Mouse (Mus musculus) embryo, embryonic 10 days (tissue): ENCODE measurements around the gene Gm13283.
"Not testable (repeated sequence)": the region's sequence is repeated elsewhere in the genome, so short reads cannot be mapped to it uniquely, and the experiment has no call there.

Source experiments
- DNase-seq: peaks from one replicate; pipeline ENCODE4 v3.0.0-alpha.2; 2015; ENCODE audit warnings: low spot score

Gm13283 gene

DNA sequence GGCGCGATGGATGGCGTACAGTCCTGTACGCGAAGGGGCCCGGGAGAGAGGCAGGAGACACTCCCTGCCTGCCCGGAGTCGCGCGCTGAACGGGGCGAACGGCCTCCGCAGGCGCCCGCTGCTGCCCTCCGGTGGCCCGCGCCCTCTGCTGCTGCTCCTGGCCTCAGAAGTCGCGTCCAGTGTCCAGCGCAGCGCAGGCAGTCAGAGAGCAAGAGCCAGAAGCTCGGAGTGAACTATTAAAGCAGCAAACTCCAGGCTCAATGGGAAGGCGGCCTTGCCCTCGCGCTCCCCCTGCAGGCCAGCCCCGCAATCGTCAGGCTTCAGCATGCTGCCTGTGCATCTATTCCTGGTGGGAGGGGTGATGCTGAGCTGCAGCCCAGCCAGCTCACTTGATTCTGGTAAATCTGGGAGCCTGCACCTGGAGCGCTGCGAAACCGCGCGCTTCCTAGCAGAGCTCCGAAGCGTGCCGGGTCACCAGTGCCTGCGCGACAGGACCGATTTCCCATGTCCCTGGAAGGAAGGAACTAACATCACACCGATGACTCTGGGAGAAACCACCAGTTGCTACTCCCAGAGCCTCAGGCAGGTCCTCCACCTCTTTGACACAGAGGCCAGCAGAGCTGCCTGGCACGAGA, 3.6 kb downstream of the Gm13283 start:
- DNase-seq: peak; percentile 81

DNA sequence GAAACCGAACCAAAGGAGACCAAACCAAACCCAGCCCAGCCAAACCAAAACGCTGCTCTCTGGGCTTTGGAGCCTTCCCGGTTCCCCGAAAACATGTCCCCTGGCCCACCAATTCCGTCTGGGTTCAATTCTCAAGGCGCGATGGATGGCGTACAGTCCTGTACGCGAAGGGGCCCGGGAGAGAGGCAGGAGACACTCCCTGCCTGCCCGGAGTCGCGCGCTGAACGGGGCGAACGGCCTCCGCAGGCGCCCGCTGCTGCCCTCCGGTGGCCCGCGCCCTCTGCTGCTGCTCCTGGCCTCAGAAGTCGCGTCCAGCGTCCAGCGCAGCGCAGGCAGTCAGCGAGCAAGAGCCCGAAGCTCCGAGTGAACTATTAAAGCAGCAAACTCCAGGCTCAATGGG, 13.6 kb downstream of the Gm13283 start, which contains the start of gene Gm13290:
TSS of gene Gm13290 (plus strand) at position 301 of the 400 bp plus-strand sequence.
- not testable (repeated sequence) for DNase-seq

DNA sequence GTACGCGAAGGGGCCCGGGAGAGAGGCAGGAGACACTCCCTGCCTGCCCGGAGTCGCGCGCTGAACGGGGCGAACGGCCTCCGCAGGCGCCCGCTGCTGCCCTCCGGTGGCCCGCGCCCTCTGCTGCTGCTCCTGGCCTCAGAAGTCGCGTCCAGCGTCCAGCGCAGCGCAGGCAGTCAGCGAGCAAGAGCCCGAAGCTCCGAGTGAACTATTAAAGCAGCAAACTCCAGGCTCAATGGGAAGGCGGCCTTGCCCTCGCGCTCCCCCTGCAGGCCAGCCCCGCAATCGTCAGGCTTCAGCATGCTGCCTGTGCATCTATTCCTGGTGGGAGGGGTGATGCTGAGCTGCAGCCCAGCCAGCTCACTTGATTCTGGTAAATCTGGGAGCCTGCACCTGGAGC, 16.7 kb downstream of the Gm13283 start, which contains the start of gene Gm13289:
TSS of gene Gm13289 (plus strand) at position 301 of the 400 bp plus-strand sequence.
- DNase-seq: not testable (repeated sequence)

DNA sequence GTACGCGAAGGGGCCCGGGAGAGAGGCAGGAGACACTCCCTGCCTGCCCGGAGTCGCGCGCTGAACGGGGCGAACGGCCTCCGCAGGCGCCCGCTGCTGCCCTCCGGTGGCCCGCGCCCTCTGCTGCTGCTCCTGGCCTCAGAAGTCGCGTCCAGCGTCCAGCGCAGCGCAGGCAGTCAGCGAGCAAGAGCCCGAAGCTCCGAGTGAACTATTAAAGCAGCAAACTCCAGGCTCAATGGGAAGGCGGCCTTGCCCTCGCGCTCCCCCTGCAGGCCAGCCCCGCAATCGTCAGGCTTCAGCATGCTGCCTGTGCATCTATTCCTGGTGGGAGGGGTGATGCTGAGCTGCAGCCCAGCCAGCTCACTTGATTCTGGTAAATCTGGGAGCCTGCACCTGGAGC, 19.6 kb downstream of the Gm13283 start, which contains the start of gene Gm13272:
TSS of gene Gm13272 (plus strand) at position 301 of the 400 bp plus-strand sequence.
- DNase-seq: not testable (repeated sequence)

DNA sequence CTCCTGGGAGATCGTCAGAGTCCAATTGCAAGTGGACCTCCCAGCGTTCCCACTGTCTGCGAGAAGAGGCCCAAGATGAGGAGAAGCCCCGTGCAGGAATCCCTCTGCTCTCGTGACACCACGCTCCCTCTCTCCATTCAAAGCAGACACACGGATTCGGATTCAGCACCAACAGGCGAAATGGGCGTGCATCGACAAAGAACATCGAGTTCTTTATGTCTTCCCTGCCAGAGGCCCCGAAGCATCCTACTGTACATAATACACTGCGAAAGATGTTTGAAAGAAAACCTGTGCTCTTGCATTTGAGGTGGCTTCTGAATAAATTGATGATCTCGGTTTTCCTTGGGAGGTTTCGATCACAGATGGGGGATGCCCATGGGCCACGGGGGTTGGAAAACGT, 20.4 kb downstream of the Gm13283 start:
- not testable (repeated sequence) for DNase-seq

DNA sequence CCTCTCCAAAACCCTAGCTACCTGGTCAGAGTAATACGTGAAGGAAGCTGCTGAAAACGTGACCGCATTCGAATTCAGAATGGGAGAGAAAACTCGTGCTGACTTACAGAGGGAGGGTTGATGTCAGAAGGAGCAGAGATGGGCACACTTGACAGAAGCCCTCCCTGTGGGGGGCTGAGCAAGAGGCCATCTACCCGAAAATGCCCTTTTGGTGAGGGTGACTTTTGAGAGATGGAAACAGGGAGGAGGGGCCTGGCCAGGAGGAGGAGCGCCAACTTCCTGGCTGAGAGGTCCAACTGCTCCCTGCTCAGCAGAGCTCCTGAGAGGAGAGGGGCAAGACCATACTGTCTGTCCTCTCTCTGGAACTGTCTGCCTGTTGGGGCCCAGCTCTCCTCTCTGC, 21.9 kb downstream of the Gm13283 start, which contains the start of gene Ifnz:
TSS of gene Ifnz (plus strand) at position 301 of the 400 bp plus-strand sequence.
- DNase-seq: not testable (repeated sequence)

DNA sequence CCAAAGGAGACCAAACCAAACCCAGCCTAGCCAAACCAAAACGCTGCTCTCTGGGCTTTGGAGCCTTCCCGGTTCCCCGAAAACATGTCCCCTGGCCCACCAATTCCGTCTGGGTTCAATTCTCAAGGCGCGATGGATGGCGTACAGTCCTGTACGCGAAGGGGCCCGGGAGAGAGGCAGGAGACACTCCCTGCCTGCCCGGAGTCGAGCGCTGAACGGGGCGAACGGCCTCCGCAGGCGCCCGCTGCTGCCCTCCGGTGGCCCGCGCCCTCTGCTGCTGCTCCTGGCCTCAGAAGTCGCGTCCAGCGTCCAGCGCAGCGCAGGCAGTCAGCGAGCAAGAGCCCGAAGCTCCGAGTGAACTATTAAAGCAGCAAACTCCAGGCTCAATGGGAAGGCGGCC, 22.4 kb downstream of the Gm13283 start:
- DNase-seq: not testable (repeated sequence)

DNA sequence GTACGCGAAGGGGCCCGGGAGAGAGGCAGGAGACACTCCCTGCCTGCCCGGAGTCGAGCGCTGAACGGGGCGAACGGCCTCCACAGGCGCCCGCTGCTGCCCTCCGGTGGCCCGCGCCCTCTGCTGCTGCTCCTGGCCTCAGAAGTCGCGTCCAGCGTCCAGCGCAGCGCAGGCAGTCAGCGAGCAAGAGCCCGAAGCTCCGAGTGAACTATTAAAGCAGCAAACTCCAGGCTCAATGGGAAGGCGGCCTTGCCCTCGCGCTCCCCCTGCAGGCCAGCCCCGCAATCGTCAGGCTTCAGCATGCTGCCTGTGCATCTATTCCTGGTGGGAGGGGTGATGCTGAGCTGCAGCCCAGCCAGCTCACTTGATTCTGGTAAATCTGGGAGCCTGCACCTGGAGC, 25.5 kb downstream of the Gm13283 start, which contains the start of gene Gm13276:
TSS of gene Gm13276 (plus strand) at position 301 of the 400 bp plus-strand sequence.
- DNase-seq: not testable (repeated sequence)

DNA sequence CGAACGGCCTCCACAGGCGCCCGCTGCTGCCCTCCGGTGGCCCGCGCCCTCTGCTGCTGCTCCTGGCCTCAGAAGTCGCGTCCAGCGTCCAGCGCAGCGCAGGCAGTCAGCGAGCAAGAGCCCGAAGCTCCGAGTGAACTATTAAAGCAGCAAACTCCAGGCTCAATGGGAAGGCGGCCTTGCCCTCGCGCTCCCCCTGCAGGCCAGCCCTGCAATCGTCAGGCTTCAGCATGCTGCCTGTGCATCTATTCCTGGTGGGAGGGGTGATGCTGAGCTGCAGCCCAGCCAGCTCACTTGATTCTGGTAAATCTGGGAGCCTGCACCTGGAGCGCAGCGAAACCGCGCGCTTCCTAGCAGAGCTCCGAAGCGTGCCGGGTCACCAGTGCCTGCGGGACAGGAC, 28.5 kb downstream of the Gm13283 start, which contains the start of gene Gm13277:
TSS of gene Gm13277 (plus strand) at position 231 of the 400 bp plus-strand sequence.
- DNase-seq: not testable (repeated sequence)

DNA sequence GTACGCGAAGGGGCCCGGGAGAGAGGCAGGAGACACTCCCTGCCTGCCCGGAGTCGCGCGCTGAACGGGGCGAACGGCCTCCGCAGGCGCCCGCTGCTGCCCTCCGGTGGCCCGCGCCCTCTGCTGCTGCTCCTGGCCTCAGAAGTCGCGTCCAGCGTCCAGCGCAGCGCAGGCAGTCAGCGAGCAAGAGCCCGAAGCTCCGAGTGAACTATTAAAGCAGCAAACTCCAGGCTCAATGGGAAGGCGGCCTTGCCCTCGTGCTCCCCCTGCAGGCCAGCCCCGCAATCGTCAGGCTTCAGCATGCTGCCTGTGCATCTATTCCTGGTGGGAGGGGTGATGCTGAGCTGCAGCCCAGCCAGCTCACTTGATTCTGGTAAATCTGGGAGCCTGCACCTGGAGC, 31.3 kb downstream of the Gm13283 start, which contains the start of gene Gm13278:
TSS of gene Gm13278 (plus strand) at position 301 of the 400 bp plus-strand sequence.
- not testable (repeated sequence) for DNase-seq

DNA sequence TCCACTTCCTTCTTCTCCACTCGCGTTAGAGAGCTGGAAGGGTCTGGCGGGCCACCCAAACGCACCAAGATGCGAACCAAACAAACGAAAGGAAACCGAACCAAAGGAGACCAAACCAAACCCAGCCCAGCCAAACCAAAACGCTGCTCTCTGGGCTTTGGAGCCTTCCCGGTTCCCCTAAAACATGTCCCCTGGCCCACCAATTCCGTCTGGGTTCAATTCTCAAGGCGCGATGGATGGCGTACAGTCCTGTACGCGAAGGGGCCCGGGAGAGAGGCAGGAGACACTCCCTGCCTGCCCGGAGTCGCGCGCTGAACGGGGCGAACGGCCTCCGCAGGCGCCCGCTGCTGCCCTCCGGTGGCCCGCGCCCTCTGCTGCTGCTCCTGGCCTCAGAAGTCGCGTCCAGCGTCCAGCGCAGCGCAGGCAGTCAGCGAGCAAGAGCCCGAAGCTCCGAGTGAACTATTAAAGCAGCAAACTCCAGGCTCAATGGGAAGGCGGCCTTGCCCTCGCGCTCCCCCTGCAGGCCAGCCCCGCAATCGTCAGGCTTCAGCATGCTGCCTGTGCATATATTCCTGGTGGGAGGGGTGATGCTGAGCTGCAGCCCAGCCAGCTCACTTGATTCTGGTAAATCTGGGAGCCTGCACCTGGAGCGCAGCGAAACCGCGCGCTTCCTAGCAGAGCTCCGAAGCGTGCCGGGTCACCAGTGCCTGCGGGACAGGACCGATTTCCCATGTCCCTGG, 34.2 kb downstream of the Gm13283 start, which contains the start of gene Gm13275:
TSS of gene Gm13275 (plus strand) at position 552 of the 740 bp plus-strand sequence.
- DNase-seq: not testable (repeated sequence)

DNA sequence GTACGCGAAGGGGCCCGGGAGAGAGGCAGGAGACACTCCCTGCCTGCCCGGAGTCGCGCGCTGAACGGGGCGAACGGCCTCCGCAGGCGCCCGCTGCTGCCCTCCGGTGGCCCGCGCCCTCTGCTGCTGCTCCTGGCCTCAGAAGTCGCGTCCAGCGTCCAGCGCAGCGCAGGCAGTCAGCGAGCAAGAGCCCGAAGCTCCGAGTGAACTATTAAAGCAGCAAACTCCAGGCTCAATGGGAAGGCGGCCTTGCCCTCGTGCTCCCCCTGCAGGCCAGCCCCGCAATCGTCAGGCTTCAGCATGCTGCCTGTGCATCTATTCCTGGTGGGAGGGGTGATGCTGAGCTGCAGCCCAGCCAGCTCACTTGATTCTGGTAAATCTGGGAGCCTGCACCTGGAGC, 37.2 kb downstream of the Gm13283 start, which contains the start of gene Gm13279:
TSS of gene Gm13279 (plus strand) at position 301 of the 400 bp plus-strand sequence.
- DNase-seq: not testable (repeated sequence)

DNA sequence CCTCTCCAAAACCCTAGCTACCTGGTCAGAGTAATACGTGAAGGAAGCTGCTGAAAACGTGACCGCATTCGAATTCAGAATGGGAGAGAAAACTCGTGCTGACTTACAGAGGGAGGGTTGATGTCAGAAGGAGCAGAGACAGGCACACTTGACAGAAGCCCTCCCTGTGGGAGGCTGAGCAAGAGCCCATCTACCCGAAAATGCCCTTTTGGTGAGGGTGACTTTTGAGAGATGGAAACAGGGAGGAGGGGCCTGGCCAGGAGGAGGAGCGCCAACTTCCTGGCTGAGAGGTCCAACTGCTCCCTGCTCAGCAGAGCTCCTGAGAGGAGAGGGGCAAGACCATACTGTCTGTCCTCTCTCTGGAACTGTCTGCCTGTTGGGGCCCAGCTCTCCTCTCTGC, 39.4 kb downstream of the Gm13283 start, which contains the start of gene Gm13285:
TSS of gene Gm13285 (plus strand) at position 301 of the 400 bp plus-strand sequence.
- not testable (repeated sequence) for DNase-seq

DNA sequence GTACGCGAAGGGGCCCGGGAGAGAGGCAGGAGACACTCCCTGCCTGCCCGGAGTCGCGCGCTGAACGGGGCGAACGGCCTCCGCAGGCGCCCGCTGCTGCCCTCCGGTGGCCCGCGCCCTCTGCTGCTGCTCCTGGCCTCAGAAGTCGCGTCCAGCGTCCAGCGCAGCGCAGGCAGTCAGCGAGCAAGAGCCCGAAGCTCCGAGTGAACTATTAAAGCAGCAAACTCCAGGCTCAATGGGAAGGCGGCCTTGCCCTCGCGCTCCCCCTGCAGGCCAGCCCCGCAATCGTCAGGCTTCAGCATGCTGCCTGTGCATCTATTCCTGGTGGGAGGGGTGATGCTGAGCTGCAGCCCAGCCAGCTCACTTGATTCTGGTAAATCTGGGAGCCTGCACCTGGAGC, 43.0 kb downstream of the Gm13283 start, which contains the start of gene Gm13287:
TSS of gene Gm13287 (plus strand) at position 301 of the 400 bp plus-strand sequence.
- not testable (repeated sequence) for DNase-seq

DNA sequence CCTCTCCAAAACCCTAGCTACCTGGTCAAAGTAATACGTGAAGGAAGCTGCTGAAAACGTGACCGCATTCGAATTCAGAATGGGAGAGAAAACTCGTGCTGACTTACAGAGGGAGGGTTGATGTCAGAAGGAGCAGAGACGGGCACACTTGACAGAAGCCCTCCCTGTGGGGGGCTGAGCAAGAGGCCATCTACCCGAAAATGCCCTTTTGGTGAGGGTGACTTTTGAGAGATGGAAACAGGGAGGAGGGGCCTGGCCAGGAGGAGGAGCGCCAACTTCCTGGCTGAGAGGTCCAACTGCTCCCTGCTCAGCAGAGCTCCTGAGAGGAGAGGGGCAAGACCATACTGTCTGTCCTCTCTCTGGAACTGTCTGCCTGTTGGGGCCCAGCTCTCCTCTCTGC, 45.3 kb downstream of the Gm13283 start, which contains the start of gene Gm13288:
TSS of gene Gm13288 (plus strand) at position 301 of the 400 bp plus-strand sequence.
- DNase-seq: not testable (repeated sequence)

DNA sequence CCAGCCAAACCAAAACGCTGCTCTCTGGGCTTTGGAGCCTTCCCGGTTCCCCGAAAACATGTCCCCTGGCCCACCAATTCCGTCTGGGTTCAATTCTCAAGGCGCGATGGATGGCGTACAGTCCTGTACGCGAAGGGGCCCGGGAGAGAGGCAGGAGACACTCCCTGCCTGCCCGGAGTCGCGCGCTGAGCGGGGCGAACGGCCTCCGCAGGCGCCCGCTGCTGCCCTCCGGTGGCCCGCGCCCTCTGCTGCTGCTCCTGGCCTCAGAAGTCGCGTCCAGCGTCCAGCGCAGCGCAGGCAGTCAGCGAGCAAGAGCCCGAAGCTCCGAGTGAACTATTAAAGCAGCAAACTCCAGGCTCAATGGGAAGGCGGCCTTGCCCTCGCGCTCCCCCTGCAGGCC, 45.8 kb downstream of the Gm13283 start:
- DNase-seq: not testable (repeated sequence)
